Mouse (Mus musculus) urinary bladder, postnatal 25 days (tissue): ENCODE measurements around the gene Fkbpl.

ENCODE experiments used
- DNase-seq: peaks from one replicate; pipeline ENCODE4 v3.0.0; 2022; ENCODE audit warnings: low spot score

The Fkbpl gene

GRCm38 (mm10) chr17:34644608-34645007, at the start of gene Fkbpl:
Gene Fkbpl (plus strand): TSS chr17:34644764.
- peak; percentile 90 for DNase-seq

- no peak for DNase-seq
Observed at GRCm38 (mm10) chr17:34596098-34596497, 48.5 kb upstream of the Fkbpl start.

- no peak for DNase-seq
Observed at GRCm38 (mm10) chr17:34597566-34598095, 46.9 kb upstream of the Fkbpl start, which contains the start of gene Ager. Gene Ager (plus strand): TSS chr17:34597862.

- no peak for DNase-seq
Observed at GRCm38 (mm10) chr17:34599891-34600290, 44.7 kb upstream of the Fkbpl start.

- DNase-seq: no peak
Observed at GRCm38 (mm10) chr17:34601796-34602195, 42.8 kb upstream of the Fkbpl start.

- peak; percentile 96 for DNase-seq
Observed at GRCm38 (mm10) chr17:34603375-34604060, 41.0 kb upstream of the Fkbpl start, which contains the start of gene Rnf5. Gene Rnf5 (minus strand): TSS chr17:34603690.

GRCm38 (mm10) chr17:34604061-34604508, 40.5 kb upstream of the Fkbpl start, which contains the start of gene Agpat1:
Gene Agpat1 (plus strand): TSS chr17:34604262.
- peak; percentile 96 for DNase-seq

- DNase-seq: peak; percentile 38
Observed at GRCm38 (mm10) chr17:34604511-34605237, 39.9 kb upstream of the Fkbpl start.

GRCm38 (mm10) chr17:34605609-34606008, 39.0 kb upstream of the Fkbpl start:
- peak; percentile 95 for DNase-seq

GRCm38 (mm10) chr17:34606186-34607039, 38.2 kb upstream of the Fkbpl start:
- DNase-seq: no peak

GRCm38 (mm10) chr17:34607997-34608396, 36.6 kb upstream of the Fkbpl start:
- no peak for DNase-seq

GRCm38 (mm10) chr17:34611050-34611449, 33.5 kb upstream of the Fkbpl start:
- no peak for DNase-seq

GRCm38 (mm10) chr17:34613054-34613645, 31.4 kb upstream of the Fkbpl start:
- no peak for DNase-seq

- DNase-seq: no peak
Observed at GRCm38 (mm10) chr17:34613830-34614229, 30.7 kb upstream of the Fkbpl start.

- DNase-seq: no peak
Observed at GRCm38 (mm10) chr17:34615871-34616270, 28.7 kb upstream of the Fkbpl start, which contains the start of gene Egfl8. Gene Egfl8 (minus strand): TSS chr17:34615971.

- peak; percentile 70 for DNase-seq
Observed at GRCm38 (mm10) chr17:34618999-34619398, 25.6 kb upstream of the Fkbpl start.

- no peak for DNase-seq
Observed at GRCm38 (mm10) chr17:34621006-34621405, 23.6 kb upstream of the Fkbpl start.

GRCm38 (mm10) chr17:34623161-34623560, 21.4 kb upstream of the Fkbpl start:
- no peak for DNase-seq

- DNase-seq: no peak
Observed at GRCm38 (mm10) chr17:34624981-34625380, 19.6 kb upstream of the Fkbpl start.

- DNase-seq: no peak
Observed at GRCm38 (mm10) chr17:34626062-34626772, 18.3 kb upstream of the Fkbpl start.

- no peak for DNase-seq
Observed at GRCm38 (mm10) chr17:34626773-34627092, 17.8 kb upstream of the Fkbpl start.
